Mouse (Mus musculus): Measurements from ENCODE around the gene Plcz1.

Plcz1 gene

DNA sequence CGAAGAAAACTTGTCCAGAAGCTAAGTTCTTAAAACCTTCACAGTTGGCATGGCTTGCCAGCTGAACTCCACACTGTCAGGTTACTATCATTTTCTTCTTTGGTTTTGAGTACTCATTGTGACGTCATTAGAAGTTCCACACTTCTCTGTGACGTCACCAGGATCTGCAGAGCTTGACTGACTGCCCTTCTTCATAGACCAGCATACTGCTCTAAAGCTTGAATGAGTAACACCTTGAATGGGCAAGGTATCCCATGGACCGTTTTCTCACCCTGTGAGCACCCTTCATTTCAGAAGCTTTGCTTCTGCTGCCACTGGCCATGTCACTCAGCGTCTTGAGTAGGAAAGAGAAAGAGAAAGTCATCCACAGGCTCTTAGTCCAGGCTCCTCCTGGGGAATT lies at the start of gene Plcz1:
TSS of gene Plcz1 (minus strand) at position 101 of the 400 bp plus-strand sequence.
- DNase-seq, result no peak

DNA sequence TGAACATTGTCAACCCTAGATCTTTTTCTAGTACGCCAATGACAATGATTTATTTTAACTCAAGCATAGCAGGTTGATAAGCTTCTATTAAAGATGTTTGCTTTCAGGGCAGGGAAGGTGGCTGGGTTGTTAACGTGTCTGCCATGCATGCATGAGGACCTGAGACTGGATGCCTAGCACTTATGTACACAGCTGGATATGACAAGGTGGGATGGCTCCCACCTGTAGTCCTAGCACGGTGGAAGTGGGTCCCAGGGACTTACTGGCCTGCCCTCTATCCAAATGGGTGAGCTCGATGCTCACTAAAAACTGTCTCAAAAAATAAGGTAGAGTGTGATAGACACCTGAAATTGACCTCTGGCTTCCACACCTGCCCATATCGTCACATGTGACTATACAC lies 48.6 kb upstream of the Plcz1 start:
- DNase-seq, result no peak

DNA sequence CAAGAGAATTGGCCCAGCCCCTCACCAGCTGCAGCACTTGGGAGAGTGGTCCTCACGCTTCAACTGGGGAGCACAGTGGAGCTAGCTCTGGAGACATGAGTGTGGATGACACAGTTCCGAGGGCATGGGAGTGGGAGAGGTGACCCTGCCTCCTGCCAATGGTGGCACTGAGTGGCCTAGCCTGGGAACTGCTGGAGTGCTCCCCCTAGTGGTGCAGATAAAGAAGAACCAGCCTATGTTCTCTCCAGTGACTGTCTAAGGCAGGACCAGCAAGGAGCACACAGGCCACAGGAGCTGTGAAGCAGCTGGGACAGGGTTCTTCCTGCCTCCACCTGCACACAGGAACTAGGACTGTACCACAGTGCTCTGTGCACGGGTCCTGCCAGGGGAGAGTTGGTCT lies 40.5 kb upstream of the Plcz1 start:
- DNase-seq, result no peak

DNA sequence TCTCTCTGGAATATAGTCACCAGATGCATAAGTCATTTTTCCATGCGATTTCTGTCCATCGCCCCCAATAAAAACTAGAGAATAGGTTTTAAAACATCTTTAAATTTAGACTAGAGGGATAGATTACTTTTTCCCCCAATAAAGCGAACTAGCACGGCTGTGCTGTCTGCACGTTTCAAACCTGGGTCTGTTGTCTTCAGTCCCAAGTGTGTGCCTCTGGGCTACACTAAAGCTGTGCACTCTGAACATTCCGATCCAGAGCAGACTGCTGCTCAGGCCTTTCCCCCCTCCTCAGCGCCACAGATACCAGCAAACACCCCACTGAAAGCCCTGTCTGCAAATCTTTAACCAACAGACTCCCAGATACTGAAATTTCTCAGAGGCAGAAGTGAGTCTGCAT lies 39.7 kb upstream of the Plcz1 start:
- DNase-seq, result no peak

DNA sequence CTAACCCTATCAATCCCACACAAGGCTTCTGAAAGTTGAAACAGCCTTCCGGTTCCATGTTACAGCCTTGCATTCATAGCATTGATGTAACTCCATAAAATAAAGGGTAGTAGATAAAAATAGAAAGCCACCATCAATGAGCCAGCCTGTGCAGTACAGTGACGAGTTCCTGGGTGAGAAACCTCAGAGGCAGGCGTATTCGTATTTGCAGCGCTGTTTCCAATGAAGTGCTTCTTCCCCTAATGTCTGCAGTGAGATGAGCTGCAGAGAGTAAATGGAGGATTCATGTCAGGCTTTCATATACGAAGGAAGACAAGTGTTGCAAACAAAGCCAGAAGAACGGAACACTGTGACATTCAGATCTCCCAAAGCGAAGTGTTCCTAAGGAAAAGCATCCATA lies 27.9 kb upstream of the Plcz1 start:
- no peak for DNase-seq

DNA sequence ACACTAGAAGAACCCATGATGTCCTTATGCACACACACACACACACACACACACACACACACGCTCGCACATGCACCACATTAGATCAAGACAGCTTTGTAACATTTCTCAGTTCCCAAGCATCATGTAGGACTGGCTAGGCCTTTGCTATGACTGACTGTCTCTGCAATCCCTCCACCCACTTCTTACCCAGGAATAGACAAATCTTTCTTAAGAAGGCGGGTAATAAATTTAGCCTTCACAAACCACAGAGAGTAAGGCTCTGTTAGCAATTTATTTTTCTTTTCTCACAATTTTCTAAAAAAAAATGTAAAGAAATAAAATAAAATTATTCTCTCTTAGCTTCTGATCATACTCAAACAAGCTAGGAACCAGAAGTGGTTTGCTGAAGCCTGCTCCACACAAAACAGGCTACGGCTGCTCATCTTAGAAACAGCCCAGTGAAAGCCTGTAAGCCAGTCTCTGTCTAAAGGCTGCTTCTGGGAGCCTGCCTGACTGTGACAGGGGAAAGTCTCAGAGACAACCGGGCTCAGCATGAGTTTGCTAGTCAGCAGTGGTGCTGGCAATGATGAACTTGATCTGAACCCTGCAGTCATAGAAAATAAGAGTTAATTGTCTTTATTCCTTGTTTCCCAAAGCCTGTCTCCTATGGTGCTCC lies 13.1 kb upstream of the Plcz1 start:
- no peak for DNase-seq

DNA sequence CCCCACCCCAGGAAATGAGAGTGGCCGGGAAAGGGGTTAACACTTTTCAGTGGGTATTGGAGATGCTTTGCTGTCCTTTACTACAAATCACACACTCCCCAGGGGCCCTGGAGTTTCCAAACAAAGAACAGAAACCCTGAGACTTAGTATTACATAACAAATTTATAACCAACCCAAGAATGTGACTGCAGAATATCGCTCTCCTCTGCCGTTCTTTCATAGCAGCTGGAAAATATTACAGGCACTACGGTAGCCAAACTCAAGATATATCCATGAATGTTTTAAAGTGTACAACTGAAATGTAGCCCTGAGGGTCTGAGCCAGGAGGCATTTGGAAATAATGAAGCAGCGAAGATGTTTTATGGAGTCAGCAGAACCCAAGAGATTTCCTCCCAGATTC lies 10.2 kb upstream of the Plcz1 start:
- DNase-seq, result no peak

DNA sequence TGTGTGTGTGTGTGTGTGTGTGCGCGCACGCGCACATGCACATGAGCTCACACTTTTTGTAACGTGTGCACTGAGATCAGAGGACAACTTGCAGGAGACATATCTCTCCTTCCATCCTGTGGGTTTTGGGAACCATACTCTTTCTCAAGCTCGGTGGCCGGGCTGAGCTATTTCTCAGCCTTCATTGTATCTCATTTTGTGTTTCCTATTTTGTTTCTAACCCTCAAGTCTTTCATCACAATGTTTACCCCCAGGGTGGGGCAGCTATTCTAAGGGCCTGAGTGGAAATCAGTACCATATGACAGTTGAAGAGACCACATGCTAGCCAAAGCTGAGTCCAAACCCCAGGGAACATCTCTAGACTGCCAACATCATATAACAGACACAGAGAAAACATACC lies 305 bp downstream of the Plcz1 start, which contains the start of gene Capza3:
TSS of gene Capza3 (plus strand) at position 301 of the 400 bp plus-strand sequence.
- DNase-seq, result no peak

DNA sequence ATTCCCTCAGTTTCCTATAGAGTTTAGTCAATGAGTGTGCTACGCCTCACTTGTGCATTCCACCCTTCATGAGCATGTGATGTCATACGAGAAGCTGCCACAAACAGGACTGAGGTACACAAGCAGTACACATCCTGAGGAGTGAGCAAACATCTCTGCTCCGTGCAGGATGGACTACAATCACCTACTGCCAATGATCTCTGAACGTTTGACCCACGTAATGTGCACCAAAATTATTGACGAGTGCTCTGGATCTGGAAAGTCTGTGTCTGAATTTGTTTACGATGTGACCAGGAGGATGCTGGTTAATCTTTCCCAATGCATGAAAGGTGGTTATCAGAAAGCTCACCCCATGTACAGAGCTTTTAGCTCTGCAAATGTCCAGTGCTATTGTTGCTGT lies 16.9 kb downstream of the Plcz1 start:
- no peak for DNase-seq

DNA sequence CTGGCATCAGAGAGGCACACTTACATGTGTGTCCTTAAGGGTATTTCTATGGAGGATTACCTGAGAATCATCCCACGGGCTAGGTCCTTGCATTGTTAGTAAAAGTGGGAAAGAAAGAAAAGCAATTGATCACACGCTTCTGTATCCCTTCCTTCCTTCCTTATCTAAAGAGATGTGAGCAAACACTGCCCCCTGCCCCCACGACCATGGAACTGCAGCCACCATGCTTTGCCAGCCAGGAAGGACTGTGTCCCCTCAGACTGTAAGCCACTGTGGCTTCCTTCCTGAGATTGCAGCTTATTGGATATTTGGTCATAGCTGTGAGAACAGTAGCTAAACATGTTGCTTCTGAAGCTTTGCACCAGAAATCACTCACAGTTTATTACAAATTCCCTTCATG lies 36.1 kb downstream of the Plcz1 start:
- no peak for DNase-seq

DNA sequence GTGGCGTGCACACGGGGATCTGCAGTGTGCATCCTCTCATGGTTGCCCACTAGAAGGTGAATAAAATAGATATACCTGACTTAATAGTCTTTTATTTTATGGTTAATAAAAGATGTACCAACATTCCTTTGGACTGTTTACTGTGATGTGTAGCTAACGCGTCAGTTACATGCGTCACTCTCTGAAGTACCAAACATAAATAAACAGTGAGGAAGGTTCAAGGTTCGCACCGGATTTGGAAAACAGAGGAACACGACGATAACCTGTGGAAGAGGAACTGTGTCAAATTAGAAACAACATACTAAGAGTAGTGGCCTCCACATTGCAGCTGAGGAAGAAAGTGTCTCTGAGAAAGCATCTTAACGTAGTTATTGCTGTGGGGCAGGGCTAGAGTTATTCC lies 51.7 kb downstream of the Plcz1 start:
- no peak for DNase-seq

DNA sequence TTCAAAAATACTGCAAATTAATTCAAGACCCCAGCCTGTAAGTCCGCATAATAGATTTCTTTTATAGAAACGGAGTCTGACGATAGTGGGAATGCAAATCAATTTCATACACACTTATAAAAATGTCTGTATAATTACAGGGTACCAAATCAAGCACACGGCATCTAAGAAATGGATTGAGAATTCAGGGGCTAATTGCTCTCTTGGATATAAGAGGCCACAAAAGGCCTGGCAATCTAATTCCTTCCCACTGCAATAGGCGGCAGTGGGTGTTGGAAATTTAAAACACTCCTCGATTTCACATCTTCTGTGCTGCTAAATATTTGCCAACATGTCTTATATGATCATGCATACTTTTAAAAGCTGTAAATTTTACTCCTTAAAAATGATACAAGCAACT lies 52.2 kb downstream of the Plcz1 start:
- no peak for DNase-seq

DNA sequence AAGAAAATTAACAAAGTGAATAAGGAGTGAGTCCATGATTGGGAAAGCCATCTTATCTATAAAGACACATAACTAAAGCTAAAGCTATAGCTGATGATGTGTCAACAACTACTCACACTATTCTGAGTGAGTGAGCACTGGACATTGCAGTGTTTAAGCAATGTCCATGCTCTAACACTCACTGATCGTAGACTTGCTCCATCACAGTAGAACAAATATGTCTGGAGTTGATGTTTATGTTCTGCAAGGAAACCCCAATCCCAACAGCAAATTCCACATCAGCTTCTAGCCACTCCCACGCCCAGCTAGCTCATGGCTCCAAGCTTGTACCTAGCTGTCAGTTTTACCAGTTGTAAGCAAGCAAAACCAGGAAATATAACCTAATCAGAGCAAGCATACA lies 54.7 kb downstream of the Plcz1 start:
- no peak for DNase-seq

DNA sequence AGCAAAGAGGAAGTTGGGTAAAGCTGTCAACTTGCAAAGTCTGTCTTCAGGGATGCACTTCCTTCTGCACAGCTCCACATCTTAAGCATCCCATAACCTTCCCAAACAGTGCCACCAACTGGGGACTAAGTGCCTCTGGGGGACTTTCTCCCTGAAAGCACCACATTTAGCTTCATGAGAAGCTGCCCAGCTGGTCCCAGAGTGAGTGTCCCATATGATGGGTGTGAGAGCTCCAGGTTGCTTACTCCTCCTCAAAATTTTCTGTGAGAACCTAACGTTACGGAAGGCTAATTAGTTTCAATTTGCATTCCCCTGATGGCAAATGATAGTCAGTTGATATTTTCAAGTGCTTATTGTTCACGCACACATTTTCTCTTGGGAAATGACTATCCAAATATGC lies 57.2 kb downstream of the Plcz1 start:
- no peak for DNase-seq

DNA sequence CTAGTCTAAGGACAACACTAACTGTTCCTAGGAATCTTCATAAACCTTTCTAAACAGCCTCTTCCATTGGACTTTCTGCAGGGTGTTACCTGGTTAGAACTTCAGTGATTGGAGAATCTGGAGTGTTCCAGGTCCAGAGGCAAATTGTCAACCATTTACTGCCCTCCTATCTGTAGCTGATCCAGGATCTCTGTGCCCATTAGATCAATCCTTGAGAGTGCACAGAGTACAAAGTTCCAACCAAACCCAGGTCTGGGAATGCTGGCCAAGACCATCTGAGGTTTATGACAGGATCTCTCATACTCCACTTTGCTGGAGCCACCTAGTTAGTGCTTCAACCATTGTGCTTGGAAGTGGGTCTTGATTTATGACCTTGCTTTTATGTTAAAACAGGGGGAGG lies 60.2 kb downstream of the Plcz1 start:
- DNase-seq, result no peak

DNA sequence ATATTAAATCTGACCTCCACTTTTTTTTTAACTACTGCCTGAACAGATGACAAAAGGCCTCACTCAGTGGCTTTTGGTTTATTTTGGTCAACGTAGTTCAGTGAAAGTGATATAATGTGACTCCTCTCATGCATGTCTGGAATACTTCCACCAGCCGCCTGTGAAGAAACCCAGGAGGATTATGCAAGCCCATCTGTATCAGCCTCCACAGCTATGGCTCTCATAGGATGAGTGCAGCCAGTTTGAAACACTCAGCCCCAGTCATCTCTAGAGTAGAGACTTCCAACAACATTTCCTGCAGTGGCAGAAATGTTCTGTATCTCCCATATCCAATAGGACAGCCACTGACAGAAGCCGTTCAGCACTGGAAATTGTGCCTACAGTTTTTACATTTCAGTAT lies 63.1 kb downstream of the Plcz1 start:
- DNase-seq, result no peak

DNA sequence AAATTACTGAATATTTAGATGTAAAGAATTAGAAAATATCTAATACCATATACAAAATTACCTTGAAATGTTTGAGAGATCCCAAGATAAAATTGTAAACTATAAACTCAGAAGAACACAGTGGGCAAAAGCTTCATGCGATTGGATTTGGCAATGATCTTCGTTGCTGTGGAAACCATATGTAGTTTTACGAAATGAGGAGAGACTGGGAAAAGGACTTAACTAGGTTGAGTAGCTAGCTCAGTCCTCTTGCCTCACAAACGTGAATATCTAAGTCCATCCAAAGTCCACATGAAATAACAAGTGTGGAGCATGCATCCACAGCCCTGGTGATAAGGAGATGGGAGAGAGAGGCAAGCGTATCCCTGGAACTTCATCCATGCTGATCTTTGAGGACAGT lies 66.6 kb downstream of the Plcz1 start:
- no peak for DNase-seq

DNA sequence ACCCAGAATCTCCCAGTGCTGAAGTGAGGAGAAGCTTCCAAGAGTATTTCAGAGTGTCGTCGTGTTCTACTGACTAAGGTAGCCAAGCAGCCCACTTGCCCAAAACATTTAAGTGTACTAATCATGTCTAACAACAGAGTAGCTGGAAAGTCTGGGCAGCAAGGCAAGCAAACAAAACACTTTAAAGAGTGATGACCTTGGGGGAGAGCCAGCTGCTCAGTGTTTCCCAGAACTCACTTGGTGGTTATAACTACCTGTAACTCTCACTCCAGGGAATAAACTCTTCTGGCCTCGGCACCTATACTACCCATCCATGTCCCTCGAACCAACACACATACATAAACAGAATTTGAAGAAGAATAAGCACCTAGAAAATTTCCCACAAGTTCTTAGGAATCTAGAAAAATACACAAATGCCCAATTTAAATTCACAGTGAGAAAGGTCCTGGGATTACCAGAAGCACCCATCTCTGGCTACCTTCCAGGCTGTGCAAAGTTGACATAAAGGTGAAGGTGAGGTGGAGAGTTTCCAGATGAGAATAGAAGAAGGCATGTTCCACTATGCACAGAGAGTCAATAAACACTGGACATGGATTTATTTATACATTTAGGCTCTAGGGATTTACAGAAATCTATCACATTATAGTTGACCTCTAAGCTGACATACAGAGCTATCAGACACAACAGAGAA lies 69.5 kb downstream of the Plcz1 start:
- no peak for DNase-seq

DNA sequence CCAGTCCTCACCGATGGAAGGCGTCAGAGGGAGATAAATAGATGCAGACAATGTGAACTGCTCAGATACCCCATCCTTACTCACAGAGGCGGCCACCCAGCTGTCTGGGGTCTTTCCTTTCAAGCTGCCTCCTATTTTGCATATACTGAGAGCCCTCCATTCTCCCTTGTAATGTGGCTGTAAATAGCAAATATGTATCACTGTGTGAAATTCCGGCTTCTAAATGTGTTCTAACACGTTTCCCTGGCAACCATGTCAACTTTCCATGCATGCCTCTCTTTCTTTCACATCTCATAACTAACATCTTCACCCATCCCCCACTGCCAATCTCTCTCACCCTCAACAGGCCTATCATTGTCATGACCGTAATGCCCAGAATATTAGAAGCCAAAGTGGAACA lies 74.6 kb downstream of the Plcz1 start:
- no peak for DNase-seq

DNA sequence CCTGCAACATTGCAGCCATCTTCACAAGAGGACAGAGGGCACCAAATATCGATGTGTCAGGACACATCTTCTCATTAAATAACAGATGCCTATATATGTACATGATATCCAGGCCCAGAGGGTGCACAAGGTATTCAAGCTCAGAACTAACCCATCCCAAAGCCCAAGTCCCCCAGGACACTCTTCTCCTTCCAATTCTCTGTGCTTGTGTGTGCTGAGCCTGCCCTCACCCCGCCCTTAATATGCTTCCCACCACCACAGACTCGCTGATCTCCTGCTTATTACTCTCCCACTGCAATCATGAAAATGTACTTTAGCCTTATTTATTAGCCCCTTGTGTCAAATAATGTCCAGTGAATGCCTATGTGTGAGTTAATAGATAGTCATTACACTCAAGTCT lies 76.4 kb downstream of the Plcz1 start:
- DNase-seq, result no peak

DNA sequence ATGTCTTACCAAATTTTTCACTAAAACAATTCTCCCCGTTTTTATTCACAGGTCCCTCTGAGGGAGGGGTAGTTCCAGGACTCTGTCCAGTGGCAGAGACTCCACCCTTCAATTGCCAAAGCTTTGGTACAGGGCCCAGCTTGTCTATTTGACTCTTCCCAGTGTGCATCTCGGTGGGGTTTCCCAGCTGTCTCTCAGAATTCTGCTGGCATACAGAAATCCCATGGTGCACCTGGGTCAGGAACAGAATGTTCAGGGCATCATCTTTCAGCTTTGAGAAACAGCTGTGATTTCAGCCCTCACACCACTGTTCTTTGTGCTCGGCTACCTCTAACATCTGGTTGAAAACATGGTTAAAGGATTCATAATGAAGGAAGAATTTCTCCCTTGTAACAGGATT lies 77.5 kb downstream of the Plcz1 start:
- DNase-seq, result no peak

DNA sequence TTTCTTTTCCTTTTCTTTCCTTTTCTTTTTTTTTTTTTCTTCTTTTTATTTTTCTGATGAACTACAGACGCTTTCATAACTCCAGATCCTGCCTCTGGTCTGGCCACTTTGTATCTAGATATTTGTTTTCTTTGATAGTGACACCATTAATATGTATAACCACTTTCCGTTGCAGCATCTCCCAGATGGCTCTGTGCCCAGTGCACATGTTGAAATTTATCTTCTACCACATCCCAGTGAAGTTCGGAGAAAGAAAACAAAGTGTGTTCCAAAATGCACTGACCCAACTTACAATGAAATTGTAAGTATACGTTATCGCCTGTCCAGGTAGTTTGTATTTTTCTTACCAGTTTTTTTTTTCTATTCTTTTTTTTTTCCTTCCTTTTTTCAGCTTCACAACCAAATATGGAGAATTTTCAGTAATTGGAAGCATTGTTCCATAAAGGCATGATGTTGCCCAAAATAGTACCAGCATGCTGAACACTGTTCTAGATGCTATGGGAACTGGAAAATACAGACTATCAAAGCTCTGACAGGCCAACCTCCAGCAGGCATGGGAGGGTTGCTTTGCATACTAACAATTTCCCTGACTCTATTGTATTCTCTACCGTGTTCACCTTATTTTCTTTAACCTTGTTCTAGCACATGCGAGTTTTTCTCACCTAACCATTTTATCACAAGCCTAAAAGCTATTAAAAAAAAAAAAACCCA lies 83.6 kb downstream of the Plcz1 start:
- DNase-seq, result no peak

DNA sequence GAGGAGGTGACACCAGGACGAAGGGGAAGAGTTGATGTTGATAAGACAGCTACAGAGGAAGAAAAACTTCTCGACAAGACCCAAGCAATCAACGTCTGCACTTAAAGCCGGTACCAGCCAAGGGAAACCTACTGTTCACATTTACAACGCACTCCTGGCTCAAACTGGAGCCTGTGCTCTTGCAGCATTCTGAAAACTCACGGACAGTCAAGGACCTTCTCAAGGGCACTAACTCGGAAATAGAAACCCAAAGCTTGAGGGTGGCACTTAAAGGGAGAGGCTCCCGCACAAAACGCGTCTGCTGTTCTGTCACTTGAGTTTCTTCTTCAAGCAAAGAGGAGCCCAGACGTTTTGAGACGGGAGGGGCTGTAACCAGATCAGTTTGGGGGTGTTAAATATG lies 87.7 kb downstream of the Plcz1 start:
- DNase-seq, result no peak

Data from liver (tissue).